In genomic region chr5:124199168-124199567, GRCm38 (mm10) we compare ENCODE assay signal across 27 mouse cellular contexts. TPM values are rescaled to one million over a fixed set of nuclear protein-coding genes. Genes with fewer than 3 reads are reported as not detected.
A peak's percentile ranks its signal among the peaks of the same experiment; 100 is the strongest.
DNase-seq lines count a peak whose midpoint lies in the region; ATAC-seq and TF ChIP-seq lines count a peak whose summit lies in the region.
"Had no signal": no experiment of that assay in that cellular context is flagged by ENCODE, and none has a peak within 500 bp of the region (broad histone marks: within the 10 kb centered on the region; RNA-seq: fewer than 3 reads in every experiment).

No protein-coding gene starts in this region.

- peak; percentile 52 for DNase-seq in adrenal gland, adult 2 months
- no peak for DNase-seq in adrenal gland, adult 18-20 months (ENCODE audit: low spot score in 2 of 2)
- DNase-seq in gastrocnemius, adult 2 months = no peak
- DNase-seq in gastrocnemius, postnatal 36 days = no peak
- no peak for DNase-seq in heart, postnatal 4 days
- DNase-seq in liver, adult 2 months (ENCODE audit: extremely low read depth, low read depth, low spot score) = no peak
- DNase-seq in liver, postnatal 0 days = no peak
- DNase-seq: adrenal gland, postnatal 25 days; cerebellum, postnatal 36 days; embryo, embryonic 11 days; gastrocnemius, postnatal 10 days; kidney, adult 8-10 months; kidney, postnatal 4 days; lung, embryonic 14.5 days; lung, postnatal 14 days; midbrain, embryonic 14.5 days; thymus, adult 2 months; thymus, postnatal 36 days had no signal

- no peak for TF ChIP-seq EP300 in liver, postnatal 0 days (IDR thresholded peaks at IDR 0.05; ENCODE audit: low read depth)

- peak overlapping the region; percentile 64 for H3K27ac ChIP-seq in gastrocnemius, adult 2 months
- peak overlapping the region; percentile 37 for H3K27ac ChIP-seq in heart, embryonic 13.5 days (replicated peaks)
- peak overlapping the region; percentile 13; the same call in 1 of the 2 replicates for H3K27ac ChIP-seq in liver, adult 2 months (replicated peaks; ENCODE audit: insufficient read depth, low read depth, low read length)
- no peak overlapping the region for H3K27ac ChIP-seq in liver, postnatal 0 days (ENCODE audit: low read depth)
- H3K27ac ChIP-seq: embryonic facial prominence, embryonic 12.5 days; kidney, postnatal 0 days; limb, embryonic 13.5 days; liver, embryonic 14.5 days had no signal

- peak overlapping the region; percentile 19; the same call in 1 of the 2 replicates for H3K9ac ChIP-seq in heart, embryonic 13.5 days
- H3K9ac ChIP-seq in liver, adult 2 months (ENCODE audit: low read depth, low read length) = no peak overlapping the region
- H3K9ac ChIP-seq in liver, postnatal 0 days (replicated peaks) = no peak overlapping the region
- H3K9ac ChIP-seq: embryonic facial prominence, embryonic 12.5 days; limb, embryonic 13.5 days; liver, embryonic 14.5 days; lung, embryonic 14.5 days had no signal

- peaks cover 93% of the 10 kb centered on the region for H3K4me1 ChIP-seq in heart, embryonic 13.5 days
- H3K4me1 ChIP-seq in liver, adult 2 months (ENCODE audit: control insufficient read depth, insufficient read depth, low read length) = peaks cover 23% of the 10 kb centered on the region
- H3K4me1 ChIP-seq in liver, postnatal 0 days (ENCODE audit: insufficient read depth) = peaks cover 31% of the 10 kb centered on the region
- H3K4me1 ChIP-seq: embryonic facial prominence, embryonic 12.5 days had no signal

- ATAC-seq in heart, embryonic 13.5 days (ENCODE audit: extremely low read depth, insufficient number of reproducible peaks, low FRiP score, low TSS enrichment) = no peak
- no peak for ATAC-seq in liver, postnatal 0 days
- ATAC-seq: activated CD4-positive, CD25-positive, alpha-beta regulatory T cell, adult 4 months; forebrain, embryonic 16.5 days; hindbrain, embryonic 16.5 days had no signal

- H3K79me2 ChIP-seq in liver, adult 2 months (ENCODE audit: control insufficient read depth, insufficient read depth, low read length) = peaks cover 23% of the 10 kb centered on the region; the same call in 1 of the 2 replicates

- TF ChIP-seq POLR2A in liver, adult 2 months (IDR thresholded peaks at IDR 0.05; ENCODE audit: extremely low read depth, insufficient read depth, low read length) = no peak

- H3K36me3 ChIP-seq in heart, embryonic 13.5 days = no peaks in the 10 kb centered on the region
- no peaks in the 10 kb centered on the region for H3K36me3 ChIP-seq in liver, adult 2 months (ENCODE audit: control insufficient read depth, insufficient read depth, low read length)
- no peaks in the 10 kb centered on the region for H3K36me3 ChIP-seq in liver, postnatal 0 days (replicated peaks; ENCODE audit: insufficient read depth, low read length)
- H3K36me3 ChIP-seq: embryonic facial prominence, embryonic 12.5 days; limb, embryonic 13.5 days had no signal

- WGBS in heart, embryonic 13.5 days = 65% methylated on average over 5 of the region's 5 CpGs
- 77% methylated on average over 5 of the region's 5 CpGs for WGBS in liver, adult 2 months
- WGBS in liver, postnatal 0 days (ENCODE audit: insufficient replicate concordance) = 81% methylated on average over 5 of the region's 5 CpGs

- no peak for TF ChIP-seq CTCF in gastrocnemius, adult 2 months (IDR thresholded peaks at IDR 0.05)
- no peak for TF ChIP-seq CTCF in liver, adult 2 months (IDR thresholded peaks at IDR 0.05; ENCODE audit: low read depth, low read length)
- TF ChIP-seq CTCF in liver, postnatal 0 days (IDR thresholded peaks at IDR 0.05; ENCODE audit: low read depth) = no peak

- intact Hi-C loops in gastrocnemius, adult 2 months (cut with DNase I) = no loop called here
- intact Hi-C loops in gastrocnemius, postnatal 36 days (cut with DNase I) = no loop called here

- no peaks in the 10 kb centered on the region for H3K27me3 ChIP-seq in heart, embryonic 13.5 days (replicated peaks)
- H3K27me3 ChIP-seq in liver, adult 2 months (ENCODE audit: control insufficient read depth, insufficient read depth, low read length) = no peaks in the 10 kb centered on the region
- no peaks in the 10 kb centered on the region for H3K27me3 ChIP-seq in liver, postnatal 0 days (ENCODE audit: insufficient read depth, low read length)
- H3K27me3 ChIP-seq: CH12.LX; embryonic facial prominence, embryonic 12.5 days; limb, embryonic 13.5 days had no signal

- no peaks in the 10 kb centered on the region for H3K9me3 ChIP-seq in heart, embryonic 13.5 days
- H3K9me3 ChIP-seq in liver, postnatal 0 days (ENCODE audit: low read length) = no peaks in the 10 kb centered on the region
- H3K9me3 ChIP-seq: embryonic facial prominence, embryonic 12.5 days; limb, embryonic 13.5 days had no signal

- no peak overlapping the region for H3K4me3 ChIP-seq in gastrocnemius, adult 2 months
- H3K4me3 ChIP-seq in heart, embryonic 13.5 days = no peak overlapping the region
- H3K4me3 ChIP-seq in liver, adult 2 months (ENCODE audit: insufficient read depth, low read depth, low read length) = no peak overlapping the region
- H3K4me3 ChIP-seq in liver, postnatal 0 days (ENCODE audit: low read depth, low read length) = no peak overlapping the region
- H3K4me3 ChIP-seq: embryonic facial prominence, embryonic 12.5 days; limb, embryonic 13.5 days had no signal

- no peak overlapping the region for H3K4me2 ChIP-seq in heart, embryonic 13.5 days
- no peak overlapping the region for H3K4me2 ChIP-seq in liver, postnatal 0 days (ENCODE audit: low read depth, low read length)
- H3K4me2 ChIP-seq: embryonic facial prominence, embryonic 12.5 days; limb, embryonic 13.5 days; lung, embryonic 14.5 days had no signal

RNA-seq across cellular contexts. Expression of gene Pitpnm2, which starts 50.4 kb away (rescaled TPM):
- total RNA-seq in adrenal gland, adult 2 months (2021) = 10 to 100 TPM; 41.6 to 65.2 TPM
- 158 and 207 TPM in 2 replicates for polyA plus RNA-seq in adrenal gland, adult 2 months (2012; rRNA removed)
- total RNA-seq in adrenal gland, adult 18-20 months (2021) = 10 to 100 TPM; 36.4 to 61.1 TPM
- 10 to 100 TPM; 18.1 to 28.4 TPM for total RNA-seq in gastrocnemius, adult 2 months (2021)
- 10 to 100 TPM; 18.0 to 19.3 TPM for total RNA-seq in gastrocnemius, postnatal 36 days (2021)
- polyA plus RNA-seq in heart, embryonic 13.5 days (2015; fragmentation: Nextera tagmentation; extraction: Ambion mirVana) = 5.1 and 6.6 TPM in 2 replicates
- 10 to 100 TPM; 45.9 to 52.2 TPM for total RNA-seq in heart, postnatal 4 days (2021)
- 10.6 and 13.9 TPM in 2 replicates for total RNA-seq in liver, adult 2 months (2014; rRNA removed)
- polyA plus RNA-seq in liver, adult 2 months (2012; rRNA removed) = 25.5 and 30.3 TPM in 2 replicates
- 2.1 and 2.4 TPM in 2 replicates for polyA plus RNA-seq in liver, postnatal 0 days (2015; fragmentation: Nextera tagmentation; extraction: Ambion mirVana)
